Mouse (Mus musculus) MEL (cell line): ENCODE measurements around the gene Lurap1l.

Source experiments
- CTCF ChIP-seq, 3 experiments: IDR thresholded peaks in 2 of 3; conservative IDR thresholded peaks in 1 of 3; 2 replicates each; pipeline ENCODE4 v1.5.1; 2011 to 2012; ENCODE audit warnings: low read length in 3 of 3, low read depth in 2 of 3, mild to moderate bottlenecking in 2 of 3, improper control_type of control experiment in 1 of 3, inconsistent platforms in 1 of 3, mixed read lengths in 1 of 3, moderate library complexity in 1 of 3; ENCODE audit not compliant: control insufficient read depth in 1 of 3, insufficient read depth in 1 of 3, poor library complexity in 1 of 3, severe bottlenecking in 1 of 3
- EP300 ChIP-seq, 2 experiments: IDR thresholded peaks; 2 replicates each; pipeline ENCODE4 v1.6.1; 2011; ENCODE audit warnings: improper control_type of control experiment in 2 of 2, low read length in 2 of 2, low read depth in 1 of 2, mild to moderate bottlenecking in 1 of 2
- GABPA ChIP-seq: IDR thresholded peaks from 2 replicates; pipeline ENCODE4 v1.6.1; 2012; ENCODE audit warnings: low read depth, mild to moderate bottlenecking, inconsistent platforms, low read length, improper control_type of control experiment, moderate library complexity
- MAX ChIP-seq: IDR thresholded peaks from 2 replicates; pipeline ENCODE4 v1.6.1; 2011; ENCODE audit warnings: low read length, improper control_type of control experiment
- MAZ ChIP-seq: IDR thresholded peaks from 2 replicates; pipeline ENCODE4 v1.6.1; 2012; ENCODE audit warnings: low read depth, mild to moderate bottlenecking, inconsistent platforms, low read length, improper control_type of control experiment
- MYC ChIP-seq: IDR thresholded peaks from 2 replicates; pipeline ENCODE4 v1.6.1; 2011; ENCODE audit warnings: low read depth, mild to moderate bottlenecking, low read length, improper control_type of control experiment, moderate library complexity
- POLR2A ChIP-seq, 2 experiments: IDR thresholded peaks; 2 replicates each; pipeline ENCODE4 v1.6.1; 2011 to 2012; ENCODE audit warnings: low read length in 2 of 2, mild to moderate bottlenecking in 2 of 2, control low read depth in 1 of 2, improper control_type of control experiment in 1 of 2, low read depth in 1 of 2, moderate library complexity in 1 of 2; ENCODE audit not compliant: control insufficient read depth in 1 of 2, insufficient read depth in 1 of 2, poor library complexity in 1 of 2
- RCOR1 ChIP-seq: IDR thresholded peaks from 2 replicates; pipeline ENCODE4 v1.6.1; 2012; ENCODE audit warnings: low read depth, mild to moderate bottlenecking, inconsistent platforms, low read length, improper control_type of control experiment
- TCF12 ChIP-seq: IDR thresholded peaks from 2 replicates; pipeline ENCODE4 v1.6.1; 2014; ENCODE audit warnings: low read depth, mild to moderate bottlenecking, inconsistent platforms, low read length, improper control_type of control experiment, moderate library complexity
- USF1 ChIP-seq: IDR thresholded peaks from 2 replicates; pipeline ENCODE4 v1.6.1; 2014; ENCODE audit warnings: low read depth, mild to moderate bottlenecking, inconsistent platforms, low read length, improper control_type of control experiment, moderate library complexity
- ZC3H11A ChIP-seq: IDR thresholded peaks from 2 replicates; pipeline ENCODE4 v1.6.1; 2012; ENCODE audit warnings: low read depth, mild to moderate bottlenecking, inconsistent platforms, low read length, improper control_type of control experiment
- ZMIZ1 ChIP-seq: IDR thresholded peaks from 2 replicates; pipeline ENCODE4 v1.6.1; 2012; ENCODE audit warnings: low read depth, mild to moderate bottlenecking, inconsistent platforms, low read length, improper control_type of control experiment, moderate library complexity
- ZNF384 ChIP-seq: IDR thresholded peaks from 2 replicates; pipeline ENCODE4 v1.6.1; 2012; ENCODE audit warnings: low read depth, mild to moderate bottlenecking, inconsistent platforms, low read length, improper control_type of control experiment

DNA sequence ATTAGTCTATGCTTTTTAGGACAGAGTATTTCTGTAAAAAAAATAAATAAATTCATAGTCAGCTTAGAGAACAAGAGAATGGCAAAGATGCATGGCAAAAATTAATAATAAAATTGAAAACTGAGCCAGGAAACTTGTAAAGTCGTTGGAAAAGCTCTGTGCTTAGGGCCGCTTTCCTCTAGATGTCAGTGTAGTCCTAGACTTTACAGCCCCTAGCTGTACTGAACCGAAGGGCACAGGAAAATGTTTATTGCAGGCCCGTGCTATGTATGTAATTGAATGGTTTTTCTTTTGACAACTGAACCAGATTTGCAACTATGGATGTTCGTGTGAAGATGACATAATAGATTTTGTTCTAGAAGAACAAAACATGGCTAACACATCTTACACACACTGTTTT is 44.4 kb upstream of the Lurap1l start:
- no peak for TF ChIP-seq MAZ
- no peak for TF ChIP-seq CTCF (IDR thresholded peaks at IDR 0.05 in 2 of 3, conservative IDR thresholded peaks at IDR 0.05 in 1 of 3; ENCODE audit: control insufficient read depth in 1 of 3, insufficient read depth in 1 of 3, low read depth in 2 of 3, low read length in 3 of 3, poor library complexity in 1 of 3, severe bottlenecking in 1 of 3)
- no peak for TF ChIP-seq GABPA
- TF ChIP-seq ZMIZ1: no peak
- TF ChIP-seq RCOR1: no peak
- TF ChIP-seq MYC: no peak
- TF ChIP-seq POLR2A (IDR thresholded peaks at IDR 0.05; ENCODE audit: control insufficient read depth in 1 of 2, insufficient read depth in 1 of 2, low read depth in 1 of 2, low read length in 2 of 2, poor library complexity in 1 of 2): no peak
- TF ChIP-seq MAX: no peak
- TF ChIP-seq ZC3H11A: no peak
- TF ChIP-seq EP300 (IDR thresholded peaks at IDR 0.05; ENCODE audit: low read depth in 1 of 2, low read length in 2 of 2): no peak
- TF ChIP-seq ZNF384: no peak
- no peak for TF ChIP-seq USF1
- TF ChIP-seq TCF12: no peak
